Mouse (Mus musculus) large intestine, adult 2 months (tissue): ENCODE data around the gene Lysmd3. TPM values are rescaled to one million over a fixed set of nuclear protein-coding genes. Genes with fewer than 3 reads are reported as not detected.

Experiments used
- DNase-seq: peaks from one replicate; pipeline ENCODE4 v3.0.0-alpha.2; 2012; ENCODE audit warnings: low read depth, low spot score
- WGBS: fragments of 180-500 bp; shearing (Covaris S2); methylation state at CpG from one replicate; pipeline ENCODE4 v1.1.7; 2018; 5-methylcytosine and 5-hydroxymethylcytosine counted together
- polyA plus RNA-seq: library from polyadenylated mRNA; depleted of rRNA; stranded (reverse); fragments of >200 nt; gene quantifications from 2 replicates; pipeline ENCODE4 v1.2.3, GENCODE M21; 2012

The Lysmd3 gene
- polyA plus RNA-seq, 1 experiment, result 3.9 TPM

DNA sequence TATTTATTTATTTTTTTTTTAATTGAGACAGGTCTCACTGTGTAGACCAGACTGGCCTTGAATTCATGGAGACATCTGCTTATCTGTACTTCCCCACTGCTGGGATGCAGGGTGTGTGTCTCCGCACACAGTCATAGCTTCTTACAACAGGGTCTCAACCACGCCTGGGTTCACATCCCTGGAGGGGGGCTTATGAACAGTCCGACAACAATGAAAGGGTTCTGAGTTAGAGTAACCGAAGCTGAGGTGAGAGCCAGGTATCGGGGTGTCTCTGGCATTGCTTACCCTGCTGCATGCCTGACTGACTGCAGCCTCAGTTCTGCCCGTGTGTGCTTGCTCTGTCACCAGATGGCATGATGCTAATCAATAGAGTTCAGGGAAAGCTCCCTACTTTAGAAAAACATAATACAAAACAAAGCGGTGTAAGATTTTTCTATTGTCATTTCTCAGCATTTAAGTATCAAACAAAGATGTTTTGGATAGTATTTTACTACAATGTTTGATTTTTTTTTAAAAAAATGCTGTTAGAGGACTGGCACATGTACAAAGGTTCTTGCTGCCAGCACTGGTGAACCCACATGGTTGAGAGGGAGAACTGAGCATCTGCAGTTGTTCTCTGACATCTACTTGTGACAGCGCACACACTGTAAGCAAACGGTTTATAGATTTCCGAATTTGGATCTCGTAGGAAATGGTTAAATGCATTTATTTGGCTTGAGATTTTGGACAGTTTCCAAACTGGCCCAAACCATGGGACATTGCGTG lies 6.3 kb downstream of the Lysmd3 start:
- whole genome bisulfite sequencing, result 83% methylated on average over 12 of the region's 12 CpGs

DNA sequence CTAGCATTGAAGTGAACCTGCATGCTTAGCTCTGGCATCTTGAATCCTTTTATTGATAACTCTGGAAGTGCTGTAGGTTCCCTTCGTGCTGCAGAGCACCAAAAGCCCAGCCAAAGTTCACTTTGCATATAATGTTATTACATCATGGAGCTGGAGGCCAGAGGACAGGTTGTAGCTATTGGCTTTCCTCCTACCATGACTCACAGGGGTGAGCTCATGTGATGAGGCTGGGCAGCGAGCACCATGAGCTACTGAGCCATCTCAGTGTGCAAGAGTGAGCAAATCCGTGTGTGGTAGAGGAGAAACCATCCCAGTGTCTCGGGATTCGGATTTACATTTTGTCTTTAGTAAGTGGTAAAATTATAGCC lies 6.9 kb downstream of the Lysmd3 start:
- 58% methylated on average over 5 of the region's 5 CpGs for WGBS
- DNase-seq, result no peak

More for the DNA sequence above, 6.3 kb downstream of the Lysmd3 start:
- DNase-seq, result no peak

- DNase-seq, result no peak
- 86% methylated on average over 5 of the region's 5 CpGs for WGBS
These were observed 10.2 kb downstream of the Lysmd3 start for GRCm38 (mm10) chr13:81667713-81668112.

GRCm38 (mm10) chr13:81675333-81675732 lies 17.9 kb downstream of the Lysmd3 start:
- WGBS, result 67% methylated on average over 8 of the region's 8 CpGs
- no peak for DNase-seq

DNA sequence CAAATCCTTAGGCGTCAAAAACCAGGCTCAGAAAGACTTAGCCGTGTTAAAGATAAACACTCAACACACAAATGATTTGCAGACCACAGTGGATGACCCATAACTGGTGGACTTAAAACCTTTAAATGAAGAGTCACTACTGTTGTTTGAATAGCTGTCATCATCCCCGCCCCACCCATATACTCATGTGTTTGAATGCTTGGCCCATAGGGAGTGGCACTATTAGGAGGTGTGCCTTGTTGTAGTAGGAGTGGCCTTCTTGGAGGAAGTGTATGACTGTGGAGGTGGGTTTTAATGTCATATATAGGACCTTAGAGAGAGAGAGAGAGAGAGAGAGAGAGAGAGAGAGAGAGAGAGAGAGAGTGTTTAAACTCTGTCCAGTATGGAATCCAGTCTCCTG lies 25.6 kb downstream of the Lysmd3 start:
- DNase-seq, result no peak
- WGBS, result 70% methylated on average over 3 of the region's 3 CpGs

GRCm38 (mm10) chr13:81684258-81684657 lies 26.8 kb downstream of the Lysmd3 start:
- no peak for DNase-seq
- 89% methylated on average over 5 of the region's 5 CpGs for WGBS

DNA sequence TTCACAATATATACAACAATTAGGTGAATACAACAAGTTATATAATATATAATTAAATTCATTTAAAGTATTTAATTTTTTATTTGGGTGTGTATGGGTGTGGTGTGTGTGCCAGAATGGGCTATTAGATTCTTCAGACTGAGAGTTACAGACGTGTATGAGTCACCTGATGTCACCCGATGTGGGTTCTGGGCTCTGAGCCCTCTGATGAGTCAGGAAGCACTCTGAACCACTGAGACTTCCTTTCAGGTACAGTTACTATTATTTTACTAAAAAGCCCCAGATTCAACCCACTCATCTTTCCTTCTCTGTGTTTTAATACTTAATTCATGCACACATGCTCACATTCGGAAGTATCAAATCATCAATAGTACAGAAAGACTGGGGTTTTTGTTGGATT lies 27.4 kb downstream of the Lysmd3 start:
- DNase-seq, result no peak

DNA sequence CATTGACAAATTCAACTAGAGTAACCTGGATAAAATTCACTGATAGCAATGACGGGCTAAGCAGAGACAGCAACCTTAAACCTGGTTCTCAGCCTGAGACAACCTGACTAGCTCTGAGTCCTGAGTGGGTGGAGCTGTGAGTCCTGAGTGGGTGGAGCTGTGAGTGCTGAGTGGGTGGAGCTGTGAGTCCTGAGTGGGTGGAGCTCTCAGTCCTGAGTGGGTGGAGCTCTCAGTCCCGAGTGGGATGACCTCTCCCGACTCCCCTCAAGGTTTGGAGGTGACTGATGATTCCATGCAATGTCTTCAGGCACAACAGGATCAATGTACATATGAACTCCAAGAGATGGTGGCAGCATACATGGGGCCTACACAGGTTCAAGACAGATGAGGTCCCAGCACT lies 32.1 kb downstream of the Lysmd3 start:
- 90% methylated on average over 3 of the region's 3 CpGs for WGBS

More for the DNA sequence above, 27.4 kb downstream of the Lysmd3 start:
- 65% methylated on average over 3 of the region's 3 CpGs for WGBS

GRCm38 (mm10) chr13:81690477-81690876 lies 33.0 kb downstream of the Lysmd3 start:
- WGBS, result 84% methylated on average over 10 of the region's 10 CpGs
- no peak for DNase-seq

More for the DNA sequence above, 32.1 kb downstream of the Lysmd3 start:
- DNase-seq, result no peak

- DNase-seq, result no peak
- WGBS, result 76% methylated on average over 9 of the region's 9 CpGs
These were observed 34.1 kb downstream of the Lysmd3 start for GRCm38 (mm10) chr13:81691606-81692005.

GRCm38 (mm10) chr13:81694446-81694845 lies 37.0 kb downstream of the Lysmd3 start:
- no peak for DNase-seq
- WGBS, result 92% methylated on average over 12 of the region's 12 CpGs

DNA sequence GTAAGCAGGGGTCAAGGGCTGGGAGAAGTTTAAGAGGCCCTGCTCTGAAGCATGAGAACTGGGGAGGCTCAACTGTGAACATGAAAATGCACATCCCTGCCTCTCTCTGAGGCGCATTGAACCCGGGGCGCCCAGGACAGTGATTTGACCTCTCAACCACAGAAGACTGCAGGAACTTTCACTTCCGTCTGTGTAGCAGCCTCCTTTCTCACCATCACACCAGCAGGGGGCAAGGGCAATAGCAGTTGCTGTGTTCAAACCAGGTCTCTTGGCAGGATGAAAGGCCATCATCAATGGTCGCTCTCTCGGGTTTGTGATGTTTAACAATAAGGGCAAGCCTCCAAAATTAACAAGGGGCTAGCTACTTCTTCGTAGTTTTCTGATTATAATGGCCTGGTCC lies 45.7 kb downstream of the Lysmd3 start:
- 86% methylated on average over 7 of the region's 7 CpGs for WGBS
- no peak for DNase-seq

DNA sequence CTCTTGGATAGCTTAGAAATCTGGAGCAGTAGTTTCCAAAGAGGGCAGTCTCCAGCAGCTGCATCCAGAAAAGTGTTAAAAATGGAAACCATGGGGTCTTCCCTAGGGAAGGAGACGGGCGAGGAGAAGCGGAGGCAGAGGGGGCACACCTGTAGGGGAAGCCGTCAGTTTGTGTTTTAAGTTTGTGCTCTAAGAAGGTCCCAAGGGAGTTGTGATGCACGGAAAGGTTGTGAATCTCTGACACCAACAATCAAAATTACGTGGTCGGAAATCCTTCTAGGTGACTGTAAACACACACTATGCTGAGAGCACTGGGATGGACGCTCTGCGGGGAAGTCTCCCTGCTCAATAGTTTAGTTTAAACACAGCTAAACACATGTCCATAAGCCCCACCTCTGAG lies 46.2 kb downstream of the Lysmd3 start:
- WGBS, result 83% methylated on average over 9 of the region's 9 CpGs
- no peak for DNase-seq

DNA sequence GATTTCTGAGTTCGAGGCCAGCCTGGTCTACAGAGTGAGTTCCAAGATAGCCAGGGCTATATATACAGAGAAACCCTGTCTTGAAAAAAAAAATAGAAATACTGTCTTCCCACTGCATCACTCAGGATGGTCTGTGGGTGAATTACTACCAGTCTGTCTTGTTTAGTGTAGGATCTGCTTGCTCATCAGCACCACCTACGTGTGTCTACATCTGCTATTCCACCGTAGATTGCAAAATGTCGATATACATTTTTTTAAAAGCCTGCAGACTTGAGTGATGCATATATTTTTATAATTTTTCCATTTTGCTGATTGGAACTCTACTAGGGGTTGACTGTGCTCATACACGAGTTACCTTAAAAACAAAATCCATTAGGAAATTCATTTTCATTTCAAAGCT lies 48.8 kb downstream of the Lysmd3 start:
- 93% methylated on average over 5 of the region's 5 CpGs for WGBS
- DNase-seq, result no peak

- DNase-seq, result no peak
- 29% methylated on average over 4 of the region's 4 CpGs for WGBS
These were observed 52.3 kb downstream of the Lysmd3 start for GRCm38 (mm10) chr13:81709805-81710204.

- DNase-seq, result peak; percentile 10
These were observed 52.8 kb downstream of the Lysmd3 start for GRCm38 (mm10) chr13:81710266-81710665.

DNA sequence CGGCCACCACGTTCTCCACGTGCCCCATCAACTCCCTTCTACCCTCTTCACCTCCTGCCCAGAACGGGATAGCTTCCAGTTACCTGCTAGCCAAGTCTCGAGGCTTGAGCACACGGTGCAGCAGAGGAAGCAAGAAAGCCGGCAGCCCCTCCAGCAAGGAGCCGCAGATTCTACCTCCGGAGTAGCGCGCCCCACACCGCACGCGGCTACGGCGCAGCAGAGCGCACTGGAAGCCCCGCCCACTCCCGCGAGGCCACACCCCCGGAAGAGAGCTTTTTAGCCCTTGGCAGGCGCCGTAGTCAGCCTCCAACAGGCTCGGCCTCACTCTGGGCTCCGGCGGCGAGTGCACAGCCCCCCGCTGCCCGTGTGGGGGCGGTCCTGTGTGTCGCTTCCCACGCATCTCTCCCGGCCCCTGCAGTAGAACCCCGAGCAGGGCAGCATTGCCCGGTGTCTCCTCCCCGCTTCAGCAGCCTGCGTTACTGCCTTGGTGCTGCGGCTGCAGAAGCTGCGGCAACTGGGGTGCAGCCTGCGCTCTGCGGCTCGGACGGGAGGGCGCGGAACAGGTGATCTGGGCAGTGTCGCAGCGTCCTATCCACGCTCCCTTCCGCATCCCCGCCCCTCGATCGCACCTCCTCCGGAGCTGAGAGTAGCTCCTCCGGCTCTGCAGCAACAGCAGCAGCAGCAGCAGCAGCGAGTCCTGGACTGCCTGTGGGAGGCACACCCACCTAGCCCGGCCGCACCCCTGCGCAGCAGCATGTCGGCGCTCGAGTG lies 53.5 kb downstream of the Lysmd3 start, which contains the start of the genes Polr3g and Mblac2:
Polr3g (minus strand) TSS at position 239 of the 771 bp plus-strand sequence.
Mblac2 (plus strand) TSS at position 567 of the 771 bp plus-strand sequence.
- under 1% methylated on average over 61 of the region's 61 CpGs for WGBS
- peak; percentile 61 for DNase-seq

More at GRCm38 (mm10) chr13:81710266-81710665, 52.8 kb downstream of the Lysmd3 start:
- 2% methylated on average over 7 of the region's 7 CpGs for WGBS

DNA sequence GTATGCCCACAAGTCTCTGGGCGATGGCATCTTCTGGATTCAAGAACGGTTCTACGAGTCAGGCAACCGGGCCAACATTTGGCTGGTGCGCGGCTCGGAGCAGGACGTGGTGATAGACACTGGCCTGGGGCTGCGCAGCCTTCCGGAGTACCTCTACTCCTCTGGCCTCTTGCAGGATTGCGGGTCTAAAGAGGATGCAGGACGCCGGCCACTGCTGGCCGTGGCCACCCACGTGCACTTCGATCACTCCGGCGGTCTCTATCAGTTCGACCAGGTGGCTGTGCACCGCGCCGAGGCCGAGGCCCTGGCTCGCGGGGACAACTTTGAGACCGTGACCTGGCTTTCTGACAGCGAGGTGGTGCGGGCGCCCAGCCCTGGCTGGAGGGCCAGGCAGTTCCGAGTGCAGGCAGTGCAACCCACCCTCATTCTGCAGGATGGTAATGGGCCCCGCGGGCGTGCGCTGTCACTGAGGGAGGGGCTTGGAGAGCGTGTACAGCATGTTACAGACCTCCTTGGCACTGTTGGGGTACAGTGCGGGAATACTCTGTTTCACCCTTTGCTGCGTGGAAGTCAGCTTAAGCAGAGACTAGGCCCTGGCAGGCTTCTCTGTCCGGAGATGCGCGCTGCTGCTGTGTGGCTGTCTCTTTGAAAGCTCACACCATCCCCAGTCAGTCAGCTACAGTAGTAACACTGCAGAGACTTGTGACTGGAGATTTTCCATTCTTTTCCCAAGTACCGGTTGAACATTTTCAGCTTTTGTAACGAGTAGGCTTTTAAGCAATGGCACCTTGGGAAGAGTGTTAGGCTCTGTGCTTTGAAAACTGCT lies 54.3 kb downstream of the Lysmd3 start:
- DNase-seq, result no peak

GRCm38 (mm10) chr13:81713896-81714295 lies 56.4 kb downstream of the Lysmd3 start:
- DNase-seq, result no peak
- WGBS, result 89% methylated on average over 1 of the region's 1 CpGs

More for the DNA sequence above, 54.3 kb downstream of the Lysmd3 start:
- WGBS, result 2% methylated on average over 42 of the region's 42 CpGs
